Mouse (Mus musculus): ENCODE measurements around the gene Klhl9. TPM values are rescaled to one million over a fixed set of nuclear protein-coding genes. Genes with fewer than 3 reads are reported as not detected.

Klhl9 gene
- polyA plus RNA-seq, 1 experiment from 2014 or later: 120 TPM

- H3K36me3 ChIP-seq (ENCODE audit: poor library complexity, severe bottlenecking): no peaks in the 10 kb centered on the region
- WGBS: 63% methylated on average over 3 of the region's 3 CpGs
These were observed 21.9 kb upstream of the Klhl9 start for GRCm38 (mm10) chr4:88744207-88744606.

DNA sequence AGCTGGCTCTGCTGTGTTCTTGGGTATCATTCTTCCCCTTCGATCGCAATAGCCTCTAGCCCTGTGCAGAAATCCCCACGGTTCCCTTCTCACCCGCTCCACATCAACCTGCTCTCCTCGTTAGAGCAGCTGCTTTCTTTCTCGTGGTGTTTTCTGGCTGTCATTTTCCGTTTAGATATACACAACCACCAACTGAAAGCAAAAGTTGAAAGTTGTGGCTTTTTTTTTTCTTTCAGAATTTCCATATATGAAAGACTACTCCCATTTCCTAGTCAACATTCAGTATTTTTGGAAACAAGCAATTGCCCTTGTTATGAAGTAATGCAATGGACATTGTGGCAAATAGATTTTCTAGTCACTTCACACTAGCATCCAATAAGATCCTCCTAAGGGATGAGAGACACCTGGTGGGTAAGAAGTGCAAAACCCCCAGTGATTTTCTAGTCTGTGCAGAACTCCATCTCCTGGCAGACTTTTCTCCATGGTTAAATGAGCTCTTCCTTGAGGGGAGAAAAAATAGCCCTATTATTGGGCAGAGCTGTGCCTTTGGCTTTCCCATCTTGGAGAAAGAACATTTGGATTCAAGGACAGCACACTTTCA is 20.6 kb upstream of the Klhl9 start:
- peaks cover 7% of the 10 kb centered on the region; the same call in 1 of the 2 replicates for H3K4me1 ChIP-seq
- no peaks in the 10 kb centered on the region for H3K9me3 ChIP-seq (replicated peaks)
- no peak overlapping the region for H3K27ac ChIP-seq
- H3K27me3 ChIP-seq: no peaks in the 10 kb centered on the region
- no peak overlapping the region for H3K9ac ChIP-seq
- H3K36me3 ChIP-seq (ENCODE audit: poor library complexity, severe bottlenecking): no peaks in the 10 kb centered on the region
- no peak for ATAC-seq
- no peak overlapping the region for H3K4me3 ChIP-seq
- 69% methylated on average over 7 of the region's 7 CpGs for WGBS
- no peak overlapping the region for H3K4me2 ChIP-seq

More at GRCm38 (mm10) chr4:88744207-88744606, 21.9 kb upstream of the Klhl9 start:
- no peak for ATAC-seq
- no peak overlapping the region for H3K9ac ChIP-seq
- H3K27ac ChIP-seq: no peak overlapping the region
- peaks cover 7% of the 10 kb centered on the region; the same call in 1 of the 2 replicates for H3K4me1 ChIP-seq
- H3K4me3 ChIP-seq: no peak overlapping the region
- no peak overlapping the region for H3K4me2 ChIP-seq
- H3K27me3 ChIP-seq: no peaks in the 10 kb centered on the region
- H3K9me3 ChIP-seq (replicated peaks): no peaks in the 10 kb centered on the region

GRCm38 (mm10) chr4:88741426-88741825 is 19.2 kb upstream of the Klhl9 start:
- Histone ChIP-seq H3K9ac (no peak overlapping the region), H3K4me3 (no peak overlapping the region), H3K4me2 (no peak overlapping the region), H3K27me3 (no peaks in the 10 kb centered on the region), H3K27ac (no peak overlapping the region), H3K36me3 (ENCODE audit: poor library complexity, severe bottlenecking) (no peaks in the 10 kb centered on the region), H3K4me1 (peaks cover 7% of the 10 kb centered on the region; the same call in 1 of the 2 replicates), H3K9me3 (replicated peaks) (no peaks in the 10 kb centered on the region)
- WGBS: 93% methylated on average over 4 of the region's 4 CpGs
- ATAC-seq: no peak

- 88% methylated on average over 6 of the region's 6 CpGs for WGBS
- no peak overlapping the region for H3K4me2 ChIP-seq
- no peak for ATAC-seq
- no peaks in the 10 kb centered on the region for H3K36me3 ChIP-seq (ENCODE audit: poor library complexity, severe bottlenecking)
- H3K9ac ChIP-seq: no peak overlapping the region
- no peak overlapping the region for H3K4me3 ChIP-seq
- H3K9me3 ChIP-seq (replicated peaks): no peaks in the 10 kb centered on the region
- no peaks in the 10 kb centered on the region for H3K27me3 ChIP-seq
- no peaks in the 10 kb centered on the region for H3K4me1 ChIP-seq
- no peak overlapping the region for H3K27ac ChIP-seq
These were observed 16.8 kb upstream of the Klhl9 start for GRCm38 (mm10) chr4:88739036-88739435.

DNA sequence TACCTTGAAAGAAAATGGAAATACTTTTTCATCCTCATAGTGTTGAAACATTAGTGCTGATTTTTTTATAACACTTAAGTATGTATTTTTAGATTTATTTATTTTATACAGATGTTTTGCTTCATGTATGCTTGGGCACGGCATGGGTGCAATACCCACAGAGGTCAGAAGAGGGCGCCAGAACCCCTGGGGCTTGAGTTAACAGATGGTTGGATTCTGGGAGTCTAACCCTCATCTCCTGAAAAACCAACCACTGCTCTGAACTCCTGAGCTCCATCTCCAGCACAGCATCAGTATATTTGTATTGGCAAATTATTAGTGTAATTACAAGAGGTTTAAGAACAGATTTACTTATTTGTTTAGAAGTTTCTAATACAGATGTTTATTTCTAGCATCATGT is 16.2 kb upstream of the Klhl9 start:
- Histone ChIP-seq H3K4me2 (no peak overlapping the region), H3K27ac (no peak overlapping the region), H3K9ac (no peak overlapping the region), H3K27me3 (no peaks in the 10 kb centered on the region), H3K4me3 (no peak overlapping the region), H3K4me1 (no peaks in the 10 kb centered on the region), H3K9me3 (replicated peaks) (no peaks in the 10 kb centered on the region), H3K36me3 (ENCODE audit: poor library complexity, severe bottlenecking) (no peaks in the 10 kb centered on the region)
- peak; percentile 68 for ATAC-seq
- WGBS: 5% methylated on average over 2 of the region's 2 CpGs

- Histone ChIP-seq H3K4me1 (no peaks in the 10 kb centered on the region), H3K4me3 (no peak overlapping the region), H3K4me2 (no peak overlapping the region), H3K36me3 (ENCODE audit: poor library complexity, severe bottlenecking) (no peaks in the 10 kb centered on the region), H3K27me3 (no peaks in the 10 kb centered on the region), H3K9me3 (replicated peaks) (no peaks in the 10 kb centered on the region), H3K27ac (no peak overlapping the region), H3K9ac (no peak overlapping the region)
- no peak for ATAC-seq
- WGBS: 0% methylated on average over 1 of the region's 1 CpGs
These were observed 5.1 kb upstream of the Klhl9 start for GRCm38 (mm10) chr4:88727324-88727723.

DNA sequence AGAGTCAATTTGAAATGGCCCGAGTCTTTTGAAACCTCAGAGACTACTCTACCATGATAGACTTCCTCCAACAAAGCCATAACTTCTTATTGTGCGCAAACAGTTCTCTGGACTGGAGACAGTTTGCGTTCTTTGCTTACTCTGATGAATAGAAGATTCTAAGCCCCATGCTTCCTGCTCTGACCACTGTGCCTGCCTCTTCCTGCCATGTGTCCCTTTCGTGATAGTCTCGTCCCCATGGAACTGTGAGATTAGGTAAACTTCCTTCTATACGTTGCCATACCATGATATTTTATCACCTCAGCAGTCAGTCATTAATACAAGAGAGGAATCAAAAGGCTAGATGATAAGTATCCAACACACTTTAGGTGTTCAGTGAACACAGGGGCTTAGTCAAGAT is 4.5 kb upstream of the Klhl9 start:
- Histone ChIP-seq H3K27ac (no peak overlapping the region), H3K9ac (no peak overlapping the region), H3K4me2 (no peak overlapping the region), H3K36me3 (ENCODE audit: poor library complexity, severe bottlenecking) (no peaks in the 10 kb centered on the region), H3K9me3 (replicated peaks) (no peaks in the 10 kb centered on the region), H3K4me3 (no peak overlapping the region), H3K27me3 (no peaks in the 10 kb centered on the region), H3K4me1 (no peaks in the 10 kb centered on the region)
- 86% methylated on average over 6 of the region's 6 CpGs for WGBS
- no peak for ATAC-seq

DNA sequence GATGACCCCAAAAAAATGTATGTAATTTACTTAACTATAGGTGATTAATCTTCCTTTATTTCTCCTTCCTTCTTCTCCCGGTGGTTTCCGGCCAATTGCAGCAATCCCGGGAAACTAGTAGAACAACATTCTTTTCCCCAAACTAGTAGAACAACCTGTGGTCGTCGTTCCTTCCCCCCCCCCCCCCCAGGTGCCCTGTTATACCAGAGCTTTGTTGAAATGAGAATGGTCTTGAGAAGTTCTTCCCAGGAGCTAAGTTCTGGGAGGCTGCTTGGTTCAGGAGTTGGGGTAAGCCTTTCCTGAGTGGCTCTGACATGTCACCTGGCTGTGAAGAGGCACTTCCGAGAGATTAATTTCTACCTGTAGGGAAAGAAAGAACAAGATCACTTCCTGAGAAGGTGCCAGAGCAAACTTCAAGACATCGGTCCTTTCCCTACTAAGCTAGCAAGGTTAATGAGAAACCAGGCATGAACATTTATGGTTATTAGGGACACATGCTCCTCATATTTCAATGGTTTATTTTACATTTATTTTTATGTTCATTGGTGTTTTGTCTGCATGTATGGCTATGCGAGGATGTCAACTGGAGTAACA is 1.3 kb upstream of the Klhl9 start:
- no peak overlapping the region for H3K9ac ChIP-seq
- no peaks in the 10 kb centered on the region for H3K9me3 ChIP-seq (replicated peaks)
- ATAC-seq: no peak
- H3K27ac ChIP-seq: no peak overlapping the region
- peaks cover 27% of the 10 kb centered on the region for H3K4me1 ChIP-seq
- H3K27me3 ChIP-seq: no peaks in the 10 kb centered on the region
- peaks cover 11% of the 10 kb centered on the region for H3K36me3 ChIP-seq (ENCODE audit: poor library complexity, severe bottlenecking)
- H3K4me2 ChIP-seq: no peak overlapping the region
- 66% methylated on average over 8 of the region's 8 CpGs for WGBS
- no peak overlapping the region for H3K4me3 ChIP-seq

DNA sequence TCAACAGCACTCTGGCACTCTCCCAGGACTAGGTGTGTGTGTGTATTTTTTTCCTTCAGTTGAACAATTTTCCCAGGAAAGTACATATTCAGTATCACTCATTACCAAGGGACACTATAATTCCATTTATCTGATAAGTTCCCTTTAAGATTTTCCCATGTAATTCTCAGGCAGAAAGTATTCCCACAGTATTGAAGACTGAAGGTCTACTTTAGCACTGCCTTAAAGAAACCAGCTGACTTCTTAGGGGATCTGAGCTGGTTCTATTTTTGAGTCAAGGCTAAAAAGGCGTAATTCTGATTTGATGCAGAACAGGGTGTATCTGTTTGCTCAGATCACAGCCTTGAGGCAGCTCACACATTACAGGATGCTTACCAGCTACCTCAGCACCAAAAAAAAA is 3.5 kb downstream of the Klhl9 start:
- 77% methylated on average over 1 of the region's 1 CpGs for WGBS

DNA sequence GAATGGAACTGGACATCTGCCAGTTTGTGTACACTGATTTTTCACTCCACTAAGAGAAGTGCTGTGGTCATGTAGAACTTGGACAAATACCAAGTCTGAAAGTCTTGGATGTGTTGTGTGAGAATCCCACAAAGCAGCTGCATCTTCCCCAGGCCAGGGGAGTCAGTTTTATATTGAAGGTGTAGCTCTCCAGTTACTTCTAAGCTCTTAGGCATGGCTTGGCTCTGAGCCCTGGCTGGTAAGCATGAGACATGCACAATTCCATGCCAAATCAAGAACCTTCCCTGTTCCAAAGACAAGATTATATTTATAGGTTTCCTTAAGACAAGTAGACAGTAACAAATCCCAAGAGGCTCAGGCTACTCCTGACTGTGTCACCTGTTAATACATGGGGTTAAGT is 7.2 kb downstream of the Klhl9 start:
- Histone ChIP-seq H3K9ac (no peak overlapping the region), H3K36me3 (ENCODE audit: poor library complexity, severe bottlenecking) (peaks cover 46% of the 10 kb centered on the region), H3K27me3 (no peaks in the 10 kb centered on the region), H3K9me3 (replicated peaks) (no peaks in the 10 kb centered on the region), H3K4me3 (no peak overlapping the region), H3K4me1 (peaks cover 21% of the 10 kb centered on the region), H3K4me2 (no peak overlapping the region), H3K27ac (no peak overlapping the region)
- ATAC-seq: no peak

More for the DNA sequence above, 3.5 kb downstream of the Klhl9 start:
- H3K4me1 ChIP-seq: peaks cover 35% of the 10 kb centered on the region
- ATAC-seq: no peak
- H3K9ac ChIP-seq: peak overlapping the region; percentile 51
- H3K4me3 ChIP-seq: peak overlapping the region; percentile 31
- H3K9me3 ChIP-seq (replicated peaks): no peaks in the 10 kb centered on the region
- peaks cover 43% of the 10 kb centered on the region for H3K36me3 ChIP-seq (ENCODE audit: poor library complexity, severe bottlenecking)
- no peaks in the 10 kb centered on the region for H3K27me3 ChIP-seq
- H3K4me2 ChIP-seq: peak overlapping the region; percentile 61
- no peak overlapping the region for H3K27ac ChIP-seq

GRCm38 (mm10) chr4:88714281-88714680 is 8.0 kb downstream of the Klhl9 start:
- no peak overlapping the region for H3K4me2 ChIP-seq
- peaks cover 45% of the 10 kb centered on the region for H3K36me3 ChIP-seq (ENCODE audit: poor library complexity, severe bottlenecking)
- no peak overlapping the region for H3K4me3 ChIP-seq
- H3K9ac ChIP-seq: no peak overlapping the region
- no peak overlapping the region for H3K27ac ChIP-seq
- no peak for ATAC-seq
- no peaks in the 10 kb centered on the region for H3K27me3 ChIP-seq
- no peaks in the 10 kb centered on the region for H3K9me3 ChIP-seq (replicated peaks)
- WGBS: 87% methylated on average over 1 of the region's 1 CpGs
- H3K4me1 ChIP-seq: peaks cover 15% of the 10 kb centered on the region

- no peak for ATAC-seq
- WGBS: 100% methylated on average over 1 of the region's 1 CpGs
- Histone ChIP-seq H3K9ac (no peak overlapping the region), H3K4me2 (no peak overlapping the region), H3K27me3 (no peaks in the 10 kb centered on the region), H3K36me3 (ENCODE audit: poor library complexity, severe bottlenecking) (no peaks in the 10 kb centered on the region), H3K9me3 (replicated peaks) (no peaks in the 10 kb centered on the region), H3K4me3 (no peak overlapping the region), H3K27ac (no peak overlapping the region), H3K4me1 (no peaks in the 10 kb centered on the region)
These were observed 15.0 kb downstream of the Klhl9 start for GRCm38 (mm10) chr4:88707128-88707826.

Measured in forebrain, embryonic 13.5 days (tissue).